Mouse (Mus musculus) hindbrain, embryonic 12.5 days (tissue): ENCODE data around the gene Cep85l. TPM values are rescaled to one million over a fixed set of nuclear protein-coding genes. Genes with fewer than 3 reads are reported as not detected.

Experiments used
- ATAC-seq: fragments of 200-750 bp; cut with Nextera tagmentation; 2 replicates; pipeline ENCODE4 v1.8.0; 2017; ENCODE audit warnings: moderate TSS enrichment; ENCODE audit not compliant: low FRiP score
- H3K27ac ChIP-seq: fragments of 300-500 bp; sonication (generic); 2 replicates; pipeline ENCODE4 v1.5.1; 2016; ENCODE audit warnings: mild to moderate bottlenecking
- H3K27me3 ChIP-seq: fragments of 300-500 bp; sonication (generic); 2 replicates; pipeline ENCODE4 v1.6.1; 2016; ENCODE audit warnings: mild to moderate bottlenecking
- H3K36me3 ChIP-seq: fragments of 300-500 bp; sonication (generic); 2 replicates; pipeline ENCODE4 v1.6.1; 2016; ENCODE audit warnings: mild to moderate bottlenecking
- H3K4me1 ChIP-seq: fragments of 300-500 bp; sonication (generic); 2 replicates; pipeline ENCODE4 v1.6.1; 2016
- H3K4me2 ChIP-seq: fragments of 300-500 bp; sonication (generic); replicated peaks from 2 replicates; pipeline ENCODE4 v1.6.1; 2016; ENCODE audit warnings: mild to moderate bottlenecking
- H3K4me3 ChIP-seq: fragments of 300-500 bp; sonication (generic); 2 replicates; pipeline ENCODE4 v1.5.1; 2016; ENCODE audit warnings: mild to moderate bottlenecking
- H3K9ac ChIP-seq: fragments of 300-500 bp; sonication (generic); 2 replicates; pipeline ENCODE4 v1.6.1; 2016; ENCODE audit warnings: mild to moderate bottlenecking, moderate library complexity
- H3K9me3 ChIP-seq: fragments of 300-500 bp; sonication (generic); replicated peaks from 2 replicates; pipeline ENCODE4 v1.6.1; 2016; ENCODE audit warnings: mild to moderate bottlenecking
- WGBS: fragments of 180-500 bp; shearing (Covaris S2); methylation state at CpG from one replicate; pipeline ENCODE4 v1.1.7; 2016; 5-methylcytosine and 5-hydroxymethylcytosine counted together
- polyA plus RNA-seq: library from polyadenylated mRNA; unstranded; fragments of >200 nt; fragmentation: Nextera tagmentation; extraction: Ambion mirVana; gene quantifications from 2 replicates; pipeline ENCODE4 v1.2.1, GENCODE M21; 2016

Gene Cep85l
- polyA plus RNA-seq, 1 experiment from 2014 or later: 9.4 TPM

GRCm38 (mm10) chr10:53347787-53348755 is 31.7 kb downstream of the Cep85l start:
- WGBS: 61% methylated on average over 10 of the region's 10 CpGs
- no peak overlapping the region for H3K9ac ChIP-seq
- no peaks in the 10 kb centered on the region for H3K9me3 ChIP-seq

GRCm38 (mm10) chr10:53346916-53347315 is 32.8 kb downstream of the Cep85l start:
- 90% methylated on average over 5 of the region's 5 CpGs for WGBS
- no peaks in the 10 kb centered on the region for H3K9me3 ChIP-seq

More at GRCm38 (mm10) chr10:53347787-53348755, 31.7 kb downstream of the Cep85l start:
- no peak overlapping the region for H3K27ac ChIP-seq
- no peaks in the 10 kb centered on the region for H3K4me1 ChIP-seq
- H3K36me3 ChIP-seq: 0 out of 2 replicates have a peak, but pooled peaks cover 5% of the 10 kb centered on the region
- H3K4me3 ChIP-seq: no peak overlapping the region
- H3K27me3 ChIP-seq: no peaks in the 10 kb centered on the region
- peak; percentile 52; the same call in 1 of the 2 replicates for ATAC-seq
- H3K4me2 ChIP-seq: no peak overlapping the region

GRCm38 (mm10) chr10:53346506-53346905 is 33.2 kb downstream of the Cep85l start:
- Histone ChIP-seq H3K27ac (no peak overlapping the region), H3K27me3 (no peaks in the 10 kb centered on the region), H3K9ac (no peak overlapping the region), H3K9me3 (no peaks in the 10 kb centered on the region), H3K4me2 (no peak overlapping the region), H3K4me1 (no peaks in the 10 kb centered on the region), H3K4me3 (no peak overlapping the region), H3K36me3 (0 out of 2 replicates have a peak, but pooled peaks cover 5% of the 10 kb centered on the region)
- no peak for ATAC-seq
- WGBS: 54% methylated on average over 3 of the region's 3 CpGs

More at GRCm38 (mm10) chr10:53346916-53347315, 32.8 kb downstream of the Cep85l start:
- H3K9ac ChIP-seq: no peak overlapping the region
- no peak overlapping the region for H3K4me2 ChIP-seq
- H3K27me3 ChIP-seq: no peaks in the 10 kb centered on the region
- no peak for ATAC-seq
- H3K27ac ChIP-seq: no peak overlapping the region
- H3K36me3 ChIP-seq: 0 out of 2 replicates have a peak, but pooled peaks cover 5% of the 10 kb centered on the region
- no peak overlapping the region for H3K4me3 ChIP-seq
- no peaks in the 10 kb centered on the region for H3K4me1 ChIP-seq

- no peak for ATAC-seq
- no peak overlapping the region for H3K9ac ChIP-seq
These were observed 34.2 kb downstream of the Cep85l start for GRCm38 (mm10) chr10:53345508-53345907.

GRCm38 (mm10) chr10:53343865-53344264 is 35.9 kb downstream of the Cep85l start:
- no peak for ATAC-seq
- Histone ChIP-seq H3K27me3 (no peaks in the 10 kb centered on the region), H3K4me3 (no peak overlapping the region), H3K27ac (no peak overlapping the region), H3K36me3 (0 out of 2 replicates have a peak, but pooled peaks cover 3% of the 10 kb centered on the region), H3K4me2 (no peak overlapping the region), H3K9ac (no peak overlapping the region), H3K9me3 (no peaks in the 10 kb centered on the region), H3K4me1 (no peaks in the 10 kb centered on the region)
- 67% methylated on average over 10 of the region's 10 CpGs for WGBS

More at GRCm38 (mm10) chr10:53345508-53345907, 34.2 kb downstream of the Cep85l start:
- Histone ChIP-seq H3K27ac (no peak overlapping the region), H3K27me3 (no peaks in the 10 kb centered on the region), H3K4me1 (no peaks in the 10 kb centered on the region), H3K9me3 (no peaks in the 10 kb centered on the region), H3K36me3 (0 out of 2 replicates have a peak, but pooled peaks cover 5% of the 10 kb centered on the region), H3K4me3 (no peak overlapping the region), H3K4me2 (no peak overlapping the region)
- 87% methylated on average over 4 of the region's 4 CpGs for WGBS

- Histone ChIP-seq H3K9me3 (no peaks in the 10 kb centered on the region), H3K27me3 (no peaks in the 10 kb centered on the region), H3K4me3 (no peak overlapping the region), H3K4me1 (no peaks in the 10 kb centered on the region), H3K36me3 (no peaks in the 10 kb centered on the region), H3K9ac (no peak overlapping the region), H3K27ac (no peak overlapping the region), H3K4me2 (no peak overlapping the region)
- ATAC-seq: no peak
- WGBS: 74% methylated on average over 6 of the region's 6 CpGs
These were observed 36.4 kb downstream of the Cep85l start for GRCm38 (mm10) chr10:53343384-53343783.

- H3K4me1 ChIP-seq: no peaks in the 10 kb centered on the region
- H3K36me3 ChIP-seq: no peaks in the 10 kb centered on the region
- H3K9ac ChIP-seq: no peak overlapping the region
- no peaks in the 10 kb centered on the region for H3K9me3 ChIP-seq
- no peak overlapping the region for H3K4me2 ChIP-seq
- H3K27ac ChIP-seq: no peak overlapping the region
- H3K4me3 ChIP-seq: no peak overlapping the region
- 89% methylated on average over 9 of the region's 9 CpGs for WGBS
- no peak for ATAC-seq
- no peaks in the 10 kb centered on the region for H3K27me3 ChIP-seq
These were observed 37.5 kb downstream of the Cep85l start for GRCm38 (mm10) chr10:53342166-53342728.

- no peak for ATAC-seq
- Histone ChIP-seq H3K4me2 (no peak overlapping the region), H3K9me3 (no peaks in the 10 kb centered on the region), H3K9ac (no peak overlapping the region), H3K27me3 (no peaks in the 10 kb centered on the region), H3K4me3 (no peak overlapping the region), H3K27ac (no peak overlapping the region), H3K4me1 (no peaks in the 10 kb centered on the region), H3K36me3 (no peaks in the 10 kb centered on the region)
- WGBS: 78% methylated on average over 7 of the region's 7 CpGs
These were observed 38.3 kb downstream of the Cep85l start for GRCm38 (mm10) chr10:53341288-53341965.

GRCm38 (mm10) chr10:53339045-53339444 is 40.7 kb downstream of the Cep85l start:
- Histone ChIP-seq H3K4me1 (no peaks in the 10 kb centered on the region), H3K27me3 (no peaks in the 10 kb centered on the region), H3K9me3 (no peaks in the 10 kb centered on the region), H3K4me2 (no peak overlapping the region), H3K27ac (no peak overlapping the region), H3K36me3 (no peaks in the 10 kb centered on the region), H3K9ac (no peak overlapping the region), H3K4me3 (no peak overlapping the region)
- no peak for ATAC-seq
- WGBS: 66% methylated on average over 2 of the region's 2 CpGs

- no peak within 1 kb of the TSS for H3K27ac ChIP-seq
- H3K4me2 ChIP-seq: no peak within 1 kb of the TSS
- H3K36me3 ChIP-seq: no peaks in the 10 kb centered on the region
- no peak within 1 kb of the TSS for H3K9ac ChIP-seq
- no peaks in the 10 kb centered on the region for H3K27me3 ChIP-seq
- H3K4me3 ChIP-seq: no peak within 1 kb of the TSS
- no peaks in the 10 kb centered on the region for H3K4me1 ChIP-seq
- no peaks in the 10 kb centered on the region for H3K9me3 ChIP-seq
- 82% methylated on average over 6 of the region's 6 CpGs for WGBS
- no peak for ATAC-seq
These were observed 42.4 kb downstream of the Cep85l start, which contains the start of gene Pln for GRCm38 (mm10) chr10:53337162-53337923. Gene Pln (plus strand): TSS chr10:53337667.

- no peaks in the 10 kb centered on the region for H3K36me3 ChIP-seq
- H3K4me2 ChIP-seq: no peak overlapping the region
- H3K9me3 ChIP-seq: no peaks in the 10 kb centered on the region
- no peak overlapping the region for H3K27ac ChIP-seq
- 95% methylated on average over 3 of the region's 3 CpGs for WGBS
- no peak overlapping the region for H3K4me3 ChIP-seq
- no peak overlapping the region for H3K9ac ChIP-seq
- no peak for ATAC-seq
- no peaks in the 10 kb centered on the region for H3K4me1 ChIP-seq
- H3K27me3 ChIP-seq: no peaks in the 10 kb centered on the region
These were observed 43.8 kb downstream of the Cep85l start for GRCm38 (mm10) chr10:53335974-53336373.
